Mouse (Mus musculus) fat pad, adult 2 months (tissue): Measurements from ENCODE around the gene Cdk5r1.
A peak's percentile ranks its signal among the peaks of the same experiment; 100 is the strongest.

Experiments used
- DNase-seq: peaks from one replicate; pipeline ENCODE4 v3.0.0-alpha.2; 2011; ENCODE audit warnings: low read depth, low spot score; ENCODE audit errors: extremely low read depth

Cdk5r1 gene

DNA sequence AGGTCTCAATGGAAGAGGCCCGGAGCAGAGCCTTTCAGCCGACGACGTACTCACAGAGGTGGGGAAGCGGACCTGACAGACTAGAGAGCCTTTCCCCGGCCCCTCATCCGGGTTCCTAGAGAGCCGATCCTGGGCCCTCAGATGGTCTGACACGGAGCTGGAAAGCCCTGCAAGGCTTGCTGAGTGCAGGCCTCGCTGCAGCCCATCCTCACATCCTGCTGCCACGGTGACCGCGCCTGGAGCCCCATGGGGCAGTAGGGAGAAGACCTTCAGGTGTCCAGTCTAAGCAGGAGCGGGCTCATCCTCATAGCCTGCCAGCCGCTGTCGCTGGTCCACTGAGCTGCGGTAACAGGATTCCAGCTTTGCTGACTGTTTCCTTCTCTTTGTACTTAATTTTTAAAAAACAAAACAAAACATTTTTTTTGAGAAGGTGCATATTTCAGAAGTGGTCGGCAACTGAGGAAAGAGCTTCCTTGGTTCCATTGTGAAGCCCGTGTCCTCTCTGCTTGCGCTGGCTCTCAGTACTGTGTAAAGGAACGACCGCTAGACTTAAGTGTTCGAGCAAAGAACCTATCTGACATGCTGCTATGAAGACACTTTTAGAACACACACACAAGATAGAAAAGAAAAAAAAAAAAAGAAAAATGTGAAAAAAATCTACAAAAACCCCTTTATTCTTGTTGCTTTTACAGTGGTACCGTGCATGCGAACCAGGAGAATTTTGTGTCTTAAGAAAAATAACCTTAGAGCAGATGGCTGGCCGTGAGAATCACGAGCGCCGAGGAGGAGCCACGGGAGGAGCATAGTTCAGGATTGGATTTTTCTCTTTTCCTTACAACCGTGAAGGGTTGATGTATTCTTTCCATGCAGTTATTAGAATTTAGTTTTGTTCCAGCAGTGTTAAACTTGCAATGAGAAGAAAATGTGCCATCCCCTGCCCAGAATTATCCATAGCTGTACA, 3.4 kb downstream of the Cdk5r1 start:
- no peak for DNase-seq

DNA sequence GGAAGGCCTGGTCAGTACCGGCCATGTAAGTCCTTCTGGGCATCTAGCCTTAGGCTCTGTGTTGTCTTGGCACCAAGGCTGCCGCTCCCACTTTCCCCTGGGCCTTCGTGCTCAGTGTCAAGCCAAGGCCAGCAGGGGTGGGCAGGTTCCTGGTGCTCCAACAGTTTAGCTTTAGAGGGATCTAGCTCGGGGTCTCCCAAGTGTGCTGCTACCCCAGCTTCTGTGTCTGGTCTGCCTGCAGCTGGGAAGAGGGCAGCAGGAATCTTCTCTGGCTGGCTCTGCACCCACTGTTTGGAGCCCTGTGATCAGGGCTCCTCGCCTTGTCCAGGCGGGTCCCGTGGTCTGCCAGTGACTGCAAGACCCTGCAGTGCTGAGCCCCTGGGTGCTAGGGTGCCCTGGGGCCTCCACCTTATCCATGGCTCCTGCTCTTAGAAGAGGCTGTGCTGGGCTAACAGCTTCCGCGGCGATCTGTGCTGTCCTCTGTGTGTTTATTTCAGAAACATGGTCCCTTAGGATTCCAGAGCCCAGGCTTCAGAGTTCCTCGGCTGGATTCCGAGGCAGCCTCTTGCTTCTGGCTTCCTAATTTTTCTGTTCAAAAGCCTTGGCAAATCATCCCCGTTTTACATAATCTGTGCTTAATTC, 4.7 kb downstream of the Cdk5r1 start:
- DNase-seq = no peak

DNA sequence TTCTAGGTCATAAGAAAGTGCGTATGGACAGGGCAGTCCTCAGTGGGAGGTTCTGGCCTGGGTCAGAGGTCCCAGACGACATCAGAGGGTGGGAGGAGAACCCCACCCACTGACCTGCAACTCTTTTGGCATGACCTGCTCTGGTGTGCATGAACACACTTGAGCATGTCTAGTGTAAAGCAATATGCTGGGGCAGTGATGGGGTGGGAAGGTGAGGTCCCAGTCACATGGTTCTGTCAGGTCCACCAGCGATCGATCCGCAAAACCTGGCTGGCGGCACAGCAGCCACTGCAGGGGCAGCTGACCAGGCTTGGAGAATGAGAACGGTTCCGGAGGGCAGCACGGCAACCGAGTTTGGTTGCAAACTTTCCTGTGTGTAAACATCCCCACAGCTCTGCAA, 5.5 kb downstream of the Cdk5r1 start:
- no peak for DNase-seq

DNA sequence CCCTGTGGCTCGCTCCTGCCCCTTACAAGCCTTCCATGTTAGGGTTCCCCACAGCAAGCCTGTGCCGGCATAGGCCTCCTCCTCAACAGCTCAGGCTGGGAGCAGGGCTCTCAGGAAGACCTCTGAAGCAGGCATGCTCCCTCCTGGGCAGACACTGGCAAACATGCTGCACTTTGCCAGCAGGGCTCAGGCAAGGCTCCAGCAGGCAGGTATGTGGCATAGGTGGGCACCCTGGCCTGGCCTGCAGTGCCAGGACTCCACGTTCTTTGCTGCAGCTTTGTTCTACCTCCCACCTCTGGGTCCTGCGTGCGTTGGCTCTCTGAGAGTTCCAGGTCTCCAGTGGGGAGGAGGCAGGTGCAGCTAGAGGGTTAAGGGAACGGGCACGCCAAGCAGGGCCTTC, 6.1 kb downstream of the Cdk5r1 start:
- DNase-seq = no peak

DNA sequence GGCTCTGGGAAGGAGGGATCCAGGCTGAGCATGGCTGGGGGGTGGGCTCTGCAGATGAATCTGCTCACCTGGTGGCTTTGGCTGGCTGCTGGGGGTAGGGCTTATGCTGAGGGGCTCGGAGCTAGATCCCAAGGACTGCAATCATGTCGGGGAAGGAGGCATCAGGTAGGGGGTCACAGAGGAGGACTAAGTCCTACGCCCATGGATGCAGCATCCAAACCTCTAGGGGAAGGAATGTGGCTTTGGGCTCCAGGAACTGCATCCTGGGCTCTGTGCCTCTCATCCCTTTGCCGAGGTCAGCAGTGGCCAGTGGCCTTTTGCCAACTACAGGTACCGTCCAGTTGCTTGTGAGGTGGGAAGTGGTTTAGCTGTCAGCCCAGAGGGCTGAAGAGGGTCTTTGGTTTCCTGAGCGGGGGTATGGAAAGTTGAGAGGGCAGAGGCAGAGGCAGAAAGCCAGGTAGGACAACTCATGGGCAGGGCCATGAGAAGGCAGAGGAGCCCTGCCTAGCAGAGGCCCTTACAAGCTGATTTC, 6.8 kb downstream of the Cdk5r1 start:
- no peak for DNase-seq

DNA sequence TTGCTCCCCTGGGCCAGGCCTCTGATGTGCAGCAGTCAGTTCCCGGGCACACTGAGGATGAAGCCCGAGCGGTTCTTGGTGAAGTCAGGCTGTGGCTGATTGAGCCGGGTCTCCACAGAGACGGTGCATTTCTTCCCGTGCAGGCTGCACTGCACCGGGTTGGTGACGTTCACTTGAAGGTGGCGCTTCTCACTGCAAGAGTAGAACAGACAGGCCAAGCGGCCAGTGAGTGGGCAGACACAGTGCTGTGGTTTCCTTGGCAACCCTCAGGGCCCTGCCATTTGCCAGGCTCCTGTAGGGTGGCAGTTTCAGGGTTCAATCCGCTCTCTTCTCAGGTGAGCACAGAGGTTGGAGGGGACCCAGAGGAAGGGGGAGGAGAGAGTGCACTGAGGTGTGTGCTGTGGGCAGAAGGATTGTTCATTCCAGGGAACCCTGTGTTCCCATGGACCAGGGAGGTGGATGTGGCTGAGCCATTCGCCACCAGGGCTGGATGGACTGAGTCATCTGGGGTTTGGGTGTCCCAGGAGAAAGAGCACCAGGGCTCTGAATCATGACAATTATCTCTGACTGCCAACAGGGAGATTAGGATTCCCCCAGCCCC, 7.5 kb downstream of the Cdk5r1 start:
- DNase-seq = no peak

DNA sequence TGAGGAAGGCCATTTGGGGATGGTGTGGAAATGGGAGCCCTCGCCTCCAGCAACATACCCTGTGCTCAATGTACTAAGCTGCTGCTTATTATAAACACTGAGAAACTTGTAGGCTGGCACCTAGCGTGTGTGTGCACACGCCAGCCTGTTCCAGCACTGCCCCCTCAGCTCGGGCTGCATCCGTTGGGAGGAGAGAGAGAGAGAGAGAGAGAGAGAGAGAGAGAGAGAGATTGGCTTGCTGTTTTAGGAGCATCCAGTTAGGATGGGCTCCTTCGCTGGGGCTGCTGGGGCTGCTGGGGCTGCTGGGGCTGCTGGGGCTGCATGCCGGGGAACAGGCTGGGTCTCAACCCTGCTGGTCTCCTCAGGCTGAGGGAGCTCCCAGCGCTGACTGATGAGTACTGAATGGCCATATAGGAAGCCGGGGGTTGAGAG, 8.3 kb downstream of the Cdk5r1 start:
- DNase-seq = no peak

DNA sequence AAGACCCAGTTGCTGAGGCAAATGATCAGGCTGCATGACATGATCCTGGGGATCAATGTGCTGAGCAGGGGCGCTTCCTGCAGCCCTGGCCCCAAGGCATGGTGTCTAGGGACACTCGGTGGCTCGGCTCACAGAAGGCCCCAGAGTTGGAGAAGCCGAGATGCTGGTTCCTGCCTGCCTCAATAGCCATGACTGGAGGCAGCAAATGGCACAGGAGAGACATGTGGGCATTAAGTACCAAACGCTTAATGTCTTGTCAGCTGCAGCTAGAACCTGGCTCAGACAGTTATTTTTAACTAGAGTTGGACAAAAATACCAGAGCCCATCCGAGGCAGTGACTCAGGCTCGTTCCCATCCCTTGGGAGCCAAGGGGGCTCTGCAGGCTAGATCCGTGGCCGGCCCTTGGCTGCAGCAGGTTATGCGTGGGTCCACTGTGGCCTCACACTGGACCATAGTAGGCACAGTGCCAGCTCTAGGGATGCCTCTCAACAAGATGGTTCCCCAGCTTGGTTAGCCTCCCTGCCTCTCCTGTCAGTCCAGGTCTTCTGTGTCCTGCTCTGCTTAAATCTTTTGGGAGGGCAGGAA, 8.9 kb downstream of the Cdk5r1 start:
- no peak for DNase-seq

DNA sequence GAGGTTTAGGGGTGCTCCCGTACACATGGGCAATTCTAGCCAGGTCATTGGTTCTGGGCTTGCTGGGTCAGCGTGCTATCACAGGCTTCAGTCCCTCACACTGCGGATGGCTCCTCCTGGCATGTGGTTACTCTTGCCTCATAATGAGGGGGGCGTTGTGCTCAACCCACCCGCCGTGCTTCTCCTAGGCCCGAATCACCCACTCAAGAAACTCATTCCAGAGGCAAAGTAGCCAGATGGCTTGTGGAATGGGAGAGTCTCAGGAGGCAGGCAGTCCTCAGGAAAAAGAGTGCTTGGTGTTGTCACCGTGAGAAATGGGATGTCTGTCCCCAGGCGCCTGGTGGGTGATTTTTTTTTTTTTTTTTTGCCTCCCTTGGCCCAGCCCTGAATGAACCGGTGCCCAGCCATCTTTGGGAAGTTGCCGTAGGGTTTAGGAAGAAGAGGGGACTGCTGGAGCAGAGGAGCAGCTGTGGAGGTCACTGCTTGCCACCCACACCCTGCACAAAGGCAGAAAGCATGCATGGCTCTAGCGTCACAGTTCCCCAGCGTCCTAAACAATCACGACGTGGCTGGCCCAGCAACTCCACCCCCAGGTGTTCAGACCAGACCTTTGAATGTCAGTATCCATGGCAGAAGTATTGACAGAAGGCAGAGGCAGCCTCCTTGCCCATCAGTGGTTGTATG, 11.2 kb downstream of the Cdk5r1 start:
- no peak for DNase-seq

DNA sequence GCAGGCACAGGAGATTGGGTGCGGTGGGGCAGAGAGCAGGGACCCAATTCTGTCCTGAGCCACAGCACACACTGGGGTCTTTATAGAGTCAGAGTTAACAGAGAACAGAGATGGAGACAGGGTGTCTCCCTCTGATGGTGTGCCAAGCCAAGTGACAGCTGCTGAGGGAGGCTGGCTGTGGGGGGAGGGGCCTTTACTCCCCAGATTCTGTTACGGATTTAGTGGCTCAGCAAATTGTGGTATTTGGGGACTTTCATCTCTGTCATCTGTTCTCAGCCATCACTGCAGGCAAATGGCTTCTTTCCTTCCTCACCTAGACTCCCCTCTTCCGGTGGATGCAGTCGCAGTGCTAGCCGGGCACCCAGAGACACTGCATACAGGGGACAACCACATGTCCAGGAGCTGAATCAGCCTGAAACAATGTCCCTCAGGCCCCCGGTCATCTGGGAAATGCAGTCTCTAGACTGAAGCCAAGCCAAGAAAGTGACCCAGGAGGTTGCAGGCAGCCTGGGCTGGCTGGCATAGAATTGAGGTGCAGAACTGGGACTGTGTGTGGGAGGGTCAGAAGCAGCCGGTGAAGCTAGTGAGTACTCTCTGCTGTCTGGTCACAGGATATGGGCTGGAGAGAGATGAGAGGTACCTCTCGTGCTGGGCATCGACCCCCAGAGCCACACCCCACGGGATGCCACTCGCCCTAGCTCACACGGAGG, 12.5 kb downstream of the Cdk5r1 start:
- no peak for DNase-seq

DNA sequence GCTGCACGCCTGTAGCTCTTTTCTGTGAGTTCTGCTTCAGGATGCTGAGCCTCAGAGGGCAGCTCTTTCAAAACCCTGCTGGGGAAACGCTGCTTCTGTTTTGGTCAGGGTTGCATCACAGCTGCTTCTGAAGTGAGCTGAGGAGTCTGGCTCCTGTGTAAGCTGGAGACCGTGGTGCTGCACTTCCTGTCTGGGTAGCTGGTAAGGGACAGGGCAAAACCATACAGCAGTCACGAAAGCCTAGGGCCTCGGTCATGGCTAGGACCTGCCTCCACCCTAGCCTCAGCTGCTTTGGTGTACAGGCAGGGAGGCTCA, 13.0 kb downstream of the Cdk5r1 start:
- no peak for DNase-seq

DNA sequence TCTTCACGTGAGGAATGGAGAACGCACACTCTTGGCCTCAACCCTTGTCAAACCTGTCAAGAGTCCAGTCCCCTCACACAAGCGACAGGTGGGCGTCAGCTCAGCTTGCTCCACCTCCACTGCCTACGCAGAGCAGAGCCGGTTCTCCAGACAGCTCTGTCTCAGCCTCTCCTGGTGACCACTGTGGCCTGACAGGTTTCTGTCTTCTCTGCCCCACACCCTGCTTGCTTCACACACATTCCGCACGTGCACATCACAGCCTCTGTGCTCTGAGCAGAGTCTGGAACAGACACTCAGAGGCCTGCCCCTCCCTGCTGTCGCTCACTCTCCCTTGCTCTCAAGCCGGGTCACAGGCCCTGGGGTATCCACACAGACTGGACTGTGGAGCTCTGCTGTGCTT, 14.0 kb downstream of the Cdk5r1 start:
- DNase-seq = peak; percentile 19

DNA sequence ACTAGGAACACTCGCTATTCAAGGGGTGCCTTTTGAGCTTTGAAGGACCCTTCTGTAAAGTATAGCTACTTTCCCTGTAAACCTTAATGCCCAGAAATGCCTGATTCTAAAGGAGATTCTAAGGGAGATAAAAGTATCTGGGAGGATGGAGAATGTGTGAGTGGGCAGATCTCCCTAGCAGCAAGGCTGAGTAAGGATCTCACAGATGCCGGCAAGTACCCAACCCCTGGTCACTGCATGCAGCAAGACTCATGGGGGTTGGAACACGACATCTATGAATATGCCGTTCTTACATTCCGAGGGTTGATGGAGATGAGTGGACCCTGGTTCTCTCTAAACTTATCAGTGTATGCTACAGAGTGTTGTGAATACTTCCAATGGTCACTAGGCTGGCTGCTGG, 16.4 kb downstream of the Cdk5r1 start:
- DNase-seq = no peak

DNA sequence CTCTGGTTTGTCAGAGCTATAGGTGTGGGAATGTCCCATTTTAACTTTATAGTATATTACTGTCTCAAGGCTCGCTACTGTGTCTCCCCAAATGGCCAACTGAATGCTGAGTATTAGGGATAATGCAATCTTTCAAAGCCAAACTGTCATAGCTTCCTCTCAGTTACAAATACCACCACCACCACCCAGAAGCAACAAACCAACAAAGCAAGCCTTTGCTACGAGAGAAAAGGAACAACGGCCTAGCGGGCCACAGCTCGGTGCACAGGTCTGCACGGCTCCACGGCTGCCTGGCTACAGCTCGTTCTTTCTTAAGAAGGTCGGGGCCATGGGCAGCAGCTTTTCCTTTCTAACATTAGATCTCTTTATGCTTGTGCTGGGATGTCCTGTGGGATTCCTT, 18.0 kb downstream of the Cdk5r1 start:
- no peak for DNase-seq

DNA sequence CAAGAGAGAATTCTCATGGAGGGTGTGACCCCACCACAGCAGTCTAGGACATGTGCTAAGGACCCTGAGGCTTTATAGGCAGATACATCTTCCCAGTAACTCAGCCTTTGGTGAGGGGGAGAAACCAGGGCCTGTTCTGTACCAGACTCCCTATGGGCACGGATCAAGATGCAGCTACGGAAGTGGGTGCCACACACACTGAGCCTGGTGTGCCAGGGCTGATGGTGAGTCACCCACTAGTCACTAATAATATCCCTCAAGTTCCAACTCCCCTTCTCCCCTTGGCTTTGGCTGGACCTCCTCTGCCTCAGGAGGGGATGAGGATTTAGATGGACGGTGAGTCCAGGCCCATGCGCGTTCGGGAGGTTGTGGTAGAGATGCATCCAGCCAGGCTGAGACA, 19.1 kb downstream of the Cdk5r1 start:
- DNase-seq = no peak

DNA sequence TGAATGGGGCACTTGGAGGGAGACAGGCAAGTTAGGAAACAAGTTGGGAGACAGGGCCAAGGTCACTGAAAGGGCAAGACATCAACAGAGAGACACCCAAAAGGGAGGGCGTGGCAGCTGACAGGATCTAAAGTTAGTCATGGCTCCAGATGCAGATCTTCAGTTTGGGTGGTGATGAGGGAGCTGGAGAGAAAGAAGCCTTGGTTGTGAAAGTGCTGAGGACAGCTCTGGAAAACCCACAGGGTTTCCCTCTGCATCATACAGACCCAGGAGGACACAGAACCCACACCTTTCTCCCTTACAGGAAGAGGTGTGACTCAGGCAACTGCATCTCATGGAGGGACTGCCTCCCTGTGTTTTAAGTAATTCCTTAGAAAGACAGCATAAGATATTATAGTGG, 19.8 kb downstream of the Cdk5r1 start:
- no peak for DNase-seq

DNA sequence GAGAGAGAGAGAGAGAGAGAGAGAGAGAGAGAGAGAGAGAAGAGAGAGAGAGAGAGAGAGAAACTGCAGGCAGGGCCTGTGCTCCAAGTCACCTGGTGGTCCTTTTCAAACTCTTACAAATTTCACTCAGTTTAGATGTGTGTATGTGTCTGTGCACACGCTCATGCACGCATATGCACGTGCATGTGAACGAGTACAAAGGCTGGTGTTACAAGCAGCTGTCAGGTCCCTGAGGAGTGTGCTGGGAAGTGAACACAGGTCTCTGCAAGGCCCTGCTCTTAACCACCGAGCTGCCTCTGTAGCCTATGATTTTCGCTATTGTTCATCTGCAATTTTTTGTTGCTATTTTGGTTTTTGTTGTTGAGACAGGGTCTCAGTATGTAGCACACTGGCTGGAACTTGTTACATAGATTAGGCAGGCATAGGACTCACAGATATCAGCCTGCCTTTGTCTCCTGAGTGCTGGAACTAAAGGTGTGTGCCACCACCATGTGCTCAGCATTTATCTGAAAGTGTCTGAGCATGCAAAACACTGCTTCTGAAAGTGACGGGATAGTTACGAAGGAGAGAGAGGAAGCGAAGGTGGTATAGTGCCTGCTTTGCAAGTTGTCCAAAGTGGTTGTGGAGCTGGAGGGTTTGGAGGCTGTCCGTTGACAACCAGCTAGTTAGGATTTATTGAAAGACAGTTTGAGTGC, 20.5 kb downstream of the Cdk5r1 start:
- DNase-seq = no peak

DNA sequence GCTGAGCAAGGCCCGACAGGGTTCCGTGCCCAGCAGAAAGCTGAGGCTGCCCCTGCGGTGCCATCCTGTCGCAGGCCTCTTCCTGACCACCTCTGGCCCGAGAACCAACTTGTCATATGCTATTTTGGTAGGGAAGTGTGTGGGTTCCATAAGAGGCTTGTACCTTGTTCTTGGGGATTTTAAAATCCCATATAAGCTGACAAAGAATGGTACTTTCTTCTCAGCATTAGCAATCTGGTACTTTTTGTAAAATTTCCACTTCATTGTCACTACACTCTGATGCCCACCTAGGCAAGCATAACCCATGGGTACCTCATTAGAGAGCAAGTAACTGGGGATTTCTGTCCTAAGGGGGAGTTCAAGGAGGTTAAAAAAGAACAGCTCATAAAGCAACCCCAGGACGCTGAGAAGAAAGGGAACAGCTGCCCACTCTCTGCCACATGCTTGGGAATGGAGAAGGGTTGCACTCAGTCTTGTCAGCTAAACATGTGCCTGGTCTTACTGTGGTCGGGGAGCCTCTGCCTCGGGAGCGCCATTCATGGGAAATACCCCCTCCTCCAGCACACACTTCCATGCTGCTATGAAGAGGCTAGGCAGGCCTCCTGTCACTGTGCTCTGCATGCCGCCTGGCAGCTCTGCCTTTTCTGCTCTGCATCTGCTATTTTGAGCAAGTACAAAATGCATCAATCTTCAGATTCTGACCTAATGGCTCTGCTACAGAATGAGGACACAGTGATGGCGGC, 21.7 kb downstream of the Cdk5r1 start:
- DNase-seq = no peak

DNA sequence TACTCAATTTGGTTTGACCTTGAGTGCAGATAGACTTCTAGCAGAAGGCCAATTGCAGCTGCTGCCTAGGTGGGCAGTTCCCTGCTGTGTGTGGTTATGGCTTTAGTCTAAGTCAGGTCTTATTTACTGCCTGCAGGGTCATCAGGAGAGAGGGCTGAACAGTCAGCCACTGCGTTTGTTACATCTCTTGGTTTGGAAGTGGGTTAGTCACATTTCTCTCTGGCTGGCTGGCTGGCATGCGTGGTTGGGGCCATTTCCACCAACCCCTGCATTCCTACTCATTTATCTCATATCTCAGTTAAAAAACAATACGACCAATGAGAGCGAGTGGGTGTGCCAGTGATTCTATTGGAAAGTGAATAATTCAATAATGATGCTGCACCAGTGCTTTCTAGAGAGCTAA, 22.7 kb downstream of the Cdk5r1 start:
- no peak for DNase-seq
